Mouse (Mus musculus) pancreas, adult 10 weeks (tissue): ENCODE data around the gene Gm10220. TPM values are rescaled to one million over a fixed set of nuclear protein-coding genes. Genes with fewer than 3 reads are reported as not detected.

Source experiments
- polyA plus RNA-seq: library from polyadenylated mRNA; stranded (reverse); fragments of 350-450 nt; fragmentation: Illumina TruSeq; extraction: RNeasy Lipid Tissue Mini Kit (QIAGEN cat#74804); gene quantifications from one replicate; pipeline ENCODE4 v1.2.3, GENCODE M21; 2015; ENCODE audit warnings: low read depth, low replicate concordance; ENCODE audit not compliant: insufficient read depth

The Gm10220 gene
- not detected for polyA plus RNA-seq

DNA sequence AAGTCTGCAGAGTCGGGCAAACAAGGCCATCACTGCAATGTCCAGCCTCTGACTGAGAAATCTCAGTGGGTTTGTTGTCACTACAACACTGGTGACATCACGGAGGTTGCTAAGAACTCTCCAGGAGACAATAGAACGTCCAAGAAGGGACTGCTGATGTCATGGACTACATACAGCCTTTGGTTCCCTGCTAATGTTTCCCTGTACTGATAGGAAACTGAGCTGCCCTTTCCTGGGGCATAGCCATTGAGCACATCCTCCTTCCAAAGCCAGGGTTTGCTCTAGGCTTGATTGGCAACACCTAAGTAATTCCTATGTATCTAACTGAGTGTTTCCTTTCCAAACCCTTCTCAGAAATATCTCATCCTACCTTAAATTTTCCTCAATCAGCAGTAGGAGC is at the start of gene Gm10220:
Gene Gm10220 (minus strand): TSS at position 101 of the 400 bp plus-strand sequence.

GRCm38 (mm10) chr5:26105262-26105661 is 16.0 kb downstream of the Gm10220 start, which contains the start of gene 5031410I06Rik:
Gene 5031410I06Rik, minus strand, starts transcription at chr5:26105362.

DNA sequence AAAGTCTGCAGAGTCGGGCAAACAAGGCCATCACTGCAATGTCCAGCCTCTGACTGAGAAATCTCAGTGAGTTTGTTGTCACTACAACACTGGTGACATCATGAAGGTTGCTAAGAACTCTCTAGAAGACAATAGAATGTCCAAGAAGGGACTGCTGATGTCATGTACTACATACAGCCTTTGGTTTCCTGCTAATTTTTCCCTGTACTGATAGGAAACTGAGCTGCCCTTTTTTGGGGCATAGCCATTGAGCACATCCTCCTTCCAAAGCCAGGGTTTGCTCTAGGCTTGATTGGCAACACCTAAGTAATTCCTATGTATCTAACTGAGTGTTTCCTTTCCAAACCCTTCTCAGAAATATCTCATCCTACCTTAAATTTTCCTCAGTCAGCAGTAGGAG is 32.0 kb downstream of the Gm10220 start, which contains the start of gene Gm10471:
Gene Gm10471 (minus strand): TSS at position 101 of the 400 bp plus-strand sequence.

Other genes with a start within 250 kb of the Gm10220 start
- not detected for gene Gm21663, start 179.0 kb downstream of the Gm10220 start, polyA plus RNA-seq
- not detected for gene Gm21671, start 167.0 kb downstream of the Gm10220 start, polyA plus RNA-seq
- gene Gm21680, start 148.8 kb downstream of the Gm10220 start, polyA plus RNA-seq, result not detected
- not detected for gene Gm21698, start 132.8 kb downstream of the Gm10220 start, polyA plus RNA-seq
- gene Gm1979, start 116.6 kb downstream of the Gm10220 start, polyA plus RNA-seq, result not detected
- not detected for gene Gm5862, start 98.5 kb downstream of the Gm10220 start, polyA plus RNA-seq
- gene Speer4a, start 81.9 kb downstream of the Gm10220 start, polyA plus RNA-seq, result not detected
- not detected for gene Gm7347, start 62.8 kb downstream of the Gm10220 start, polyA plus RNA-seq
- gene Gm10471, start 32.1 kb downstream of the Gm10220 start, polyA plus RNA-seq, result not detected
- gene 5031410I06Rik, start 16.1 kb downstream of the Gm10220 start, polyA plus RNA-seq, result not detected
- not detected for gene Gm7361, start 136.3 kb upstream of the Gm10220 start, polyA plus RNA-seq